Mouse (Mus musculus): Measurements from ENCODE around the gene Smarca4.

Smarca4 gene

DNA sequence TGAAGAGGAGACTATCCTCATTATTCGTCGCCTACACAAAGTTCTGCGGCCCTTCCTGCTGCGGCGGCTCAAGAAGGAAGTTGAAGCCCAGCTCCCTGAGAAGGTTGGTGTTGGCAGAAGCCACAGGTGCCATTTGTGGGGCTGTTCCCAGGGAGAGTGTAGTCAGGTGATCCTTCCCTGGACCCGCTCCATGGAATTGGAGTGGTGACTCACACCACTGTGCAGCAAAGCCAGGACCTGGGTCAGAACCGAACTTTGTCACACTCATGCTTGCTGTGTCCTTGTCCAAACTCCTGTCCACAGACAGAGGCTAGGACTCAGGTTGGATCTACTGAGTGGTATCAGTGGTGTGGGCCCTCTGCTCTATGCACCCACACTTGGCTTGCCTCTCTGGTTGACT is 53.0 kb downstream of the Smarca4 start:
- no peak for DNase-seq (ENCODE audit: low read depth)

DNA sequence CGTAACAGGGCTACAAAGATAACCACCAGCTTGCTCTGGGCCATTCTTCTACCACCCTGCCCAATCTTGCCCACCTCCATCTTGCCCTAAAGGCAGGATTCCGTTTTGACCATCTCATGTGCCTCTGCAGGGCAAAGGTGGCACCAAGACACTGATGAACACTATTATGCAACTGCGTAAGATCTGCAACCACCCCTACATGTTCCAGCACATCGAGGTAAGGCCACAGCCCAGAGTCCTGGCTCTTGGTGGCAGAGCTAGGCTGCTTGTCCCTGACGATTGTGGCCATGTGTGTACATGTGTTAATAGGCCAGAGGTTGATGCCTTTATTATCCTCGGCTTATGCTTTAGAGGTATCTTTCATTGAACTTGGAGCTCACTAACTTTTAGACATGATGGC is 54.4 kb downstream of the Smarca4 start:
- no peak for DNase-seq (ENCODE audit: low read depth)

DNA sequence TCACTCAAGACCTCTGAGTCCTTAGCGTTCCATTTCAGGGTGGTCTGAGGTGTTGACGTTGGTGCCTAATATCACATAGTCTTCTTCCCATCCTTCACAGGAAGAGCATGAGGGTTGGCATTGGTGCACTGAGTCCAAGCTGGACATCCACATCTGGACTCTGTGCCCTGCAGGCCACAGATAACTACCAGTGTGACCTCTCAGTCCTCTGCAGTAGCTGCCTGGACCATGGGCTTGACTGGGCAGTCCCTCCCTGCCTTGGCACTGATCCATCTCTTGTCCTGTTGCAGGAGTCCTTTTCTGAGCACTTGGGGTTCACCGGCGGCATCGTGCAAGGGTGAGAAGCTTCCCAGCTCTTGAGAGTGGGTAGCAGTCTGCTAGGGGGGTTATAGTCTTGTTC is 55.8 kb downstream of the Smarca4 start:
- DNase-seq (ENCODE audit: low read depth), result no peak

DNA sequence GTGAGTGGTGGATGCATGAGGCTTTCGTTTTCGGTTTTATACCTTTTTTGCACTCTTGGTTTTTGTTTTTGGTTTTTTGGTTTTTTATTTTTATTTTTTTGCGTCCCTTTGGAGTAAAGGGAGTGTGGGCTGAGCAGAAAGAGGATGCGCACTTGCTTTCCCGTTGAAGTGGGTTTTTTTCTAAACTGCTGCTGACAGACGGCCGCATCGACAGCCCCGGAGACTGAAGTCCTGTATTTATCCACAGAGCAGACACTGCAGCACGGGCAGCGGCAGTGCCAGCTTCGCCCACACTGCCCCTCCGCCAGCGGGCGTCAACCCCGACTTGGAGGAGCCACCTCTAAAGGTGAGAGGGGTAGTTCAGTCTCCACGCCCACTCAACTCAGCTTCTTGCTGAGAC is 61.7 kb downstream of the Smarca4 start:
- no peak for DNase-seq (ENCODE audit: low read depth)

DNA sequence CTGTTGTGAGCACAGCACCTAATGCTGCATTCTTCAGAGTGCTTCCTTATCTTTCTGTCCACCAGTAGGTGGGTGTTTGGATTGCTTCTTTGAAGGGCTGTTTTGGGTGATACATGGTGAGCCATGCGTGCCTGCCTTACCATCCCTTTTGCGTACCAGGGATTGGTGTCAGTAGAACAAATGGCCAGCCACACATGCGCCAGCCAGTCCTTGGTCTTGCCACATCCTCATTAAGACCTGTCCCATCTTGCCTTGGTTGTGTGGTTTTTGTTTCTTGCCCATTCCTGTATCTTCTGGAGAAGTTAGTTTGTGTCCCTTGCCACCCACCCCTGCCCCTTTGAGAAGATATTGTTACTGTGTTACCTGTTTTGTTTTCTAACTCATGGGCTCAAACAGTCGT is 64.5 kb downstream of the Smarca4 start:
- no peak for DNase-seq (ENCODE audit: low read depth)

DNA sequence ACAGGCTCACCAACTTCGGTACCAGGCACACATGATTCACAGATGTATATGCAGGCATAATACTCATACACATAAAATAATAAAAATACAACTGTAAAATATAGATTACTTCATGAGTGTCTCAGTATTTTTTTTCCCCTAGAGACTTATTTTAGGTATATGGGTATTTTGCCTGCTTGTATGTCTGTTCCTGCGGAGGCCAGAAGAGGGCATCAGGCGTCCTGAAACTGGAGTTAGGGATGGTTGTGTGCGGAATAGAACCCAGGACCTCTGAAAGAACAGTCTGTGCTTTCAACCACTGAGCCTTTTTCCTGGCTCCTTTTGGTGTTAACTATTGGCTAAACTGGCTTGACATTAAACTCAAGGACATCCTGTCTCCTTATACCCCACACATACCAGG is 66.9 kb downstream of the Smarca4 start:
- DNase-seq (ENCODE audit: low read depth), result peak; percentile 36

DNA sequence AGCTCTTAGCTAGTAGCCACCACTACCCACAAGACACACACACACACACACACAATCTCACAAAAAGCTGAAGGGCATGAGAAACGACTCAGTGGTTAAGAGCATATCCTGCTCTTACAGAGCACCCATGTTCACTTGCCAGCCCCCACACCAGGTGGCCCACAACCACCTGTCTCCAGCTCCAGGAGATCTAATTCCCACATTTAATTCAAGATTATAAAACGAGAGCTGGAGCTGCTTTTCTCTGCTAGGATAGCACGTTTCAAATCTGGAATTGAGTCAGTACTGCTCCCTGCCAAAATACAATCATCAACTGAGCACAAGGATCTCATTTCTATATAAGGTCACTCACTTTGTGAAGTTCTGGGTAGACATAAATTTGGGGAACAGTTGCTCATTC is 67.9 kb downstream of the Smarca4 start:
- DNase-seq (ENCODE audit: low read depth), result no peak

DNA sequence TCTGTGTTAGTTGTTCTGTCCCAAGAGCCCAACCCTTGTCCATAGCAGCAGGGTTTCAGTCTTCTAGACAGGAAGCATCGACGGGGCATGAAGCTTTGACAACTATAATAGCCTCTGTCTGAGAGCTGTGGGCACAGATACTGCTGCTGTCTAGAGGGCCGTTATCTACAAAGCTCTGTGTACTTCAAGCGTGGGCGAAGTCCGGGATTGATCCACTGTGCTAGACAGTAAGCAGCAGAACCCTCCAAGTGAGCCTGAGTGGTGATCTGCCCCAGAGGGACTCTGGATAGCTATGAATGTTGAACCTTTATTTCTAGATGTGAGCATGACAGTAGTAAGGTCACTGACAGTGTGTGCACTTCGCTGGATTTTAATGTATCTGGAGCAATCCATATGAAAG is 72.6 kb downstream of the Smarca4 start:
- no peak for DNase-seq (ENCODE audit: low read depth)

DNA sequence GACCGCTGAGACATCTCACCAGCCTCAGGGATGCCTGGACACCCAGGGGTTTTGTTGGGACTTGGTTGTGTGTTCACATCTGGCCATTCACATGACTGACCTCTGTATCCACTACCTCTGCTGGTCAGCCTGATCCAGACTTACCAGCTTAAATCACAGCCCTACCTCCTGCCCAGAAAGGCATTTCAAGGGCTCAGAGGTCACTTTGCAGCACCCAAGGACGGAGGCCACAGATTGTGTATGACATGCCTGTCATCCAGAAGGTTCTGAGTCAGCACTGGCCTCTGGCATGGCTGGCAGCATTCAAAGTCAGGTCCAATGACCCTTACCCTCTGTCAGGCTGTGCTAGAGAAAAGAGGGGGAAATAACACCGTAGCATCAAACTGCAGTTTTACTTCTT is 74.1 kb downstream of the Smarca4 start:
- no peak for DNase-seq (ENCODE audit: low read depth)

DNA sequence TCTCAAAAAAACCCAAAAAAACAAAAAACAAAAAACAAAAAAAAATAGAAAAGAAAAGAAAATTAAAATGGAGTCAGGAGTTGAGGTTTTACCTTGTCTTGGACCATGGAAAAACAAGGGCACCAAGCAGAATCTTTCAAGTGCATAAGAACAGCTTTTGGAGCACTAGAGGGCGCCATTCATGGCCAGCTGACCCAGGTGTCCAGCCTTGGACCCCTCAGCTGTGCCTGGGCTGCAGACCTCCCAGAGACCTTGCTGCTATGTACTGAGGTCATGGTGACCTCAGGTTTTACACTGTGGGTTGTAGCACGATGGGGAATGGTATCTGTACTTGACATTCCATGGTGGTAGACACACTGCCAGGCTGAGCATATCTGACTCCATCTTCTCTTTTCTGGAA is 75.9 kb downstream of the Smarca4 start:
- peak; percentile 51 for DNase-seq (ENCODE audit: low read depth)

DNA sequence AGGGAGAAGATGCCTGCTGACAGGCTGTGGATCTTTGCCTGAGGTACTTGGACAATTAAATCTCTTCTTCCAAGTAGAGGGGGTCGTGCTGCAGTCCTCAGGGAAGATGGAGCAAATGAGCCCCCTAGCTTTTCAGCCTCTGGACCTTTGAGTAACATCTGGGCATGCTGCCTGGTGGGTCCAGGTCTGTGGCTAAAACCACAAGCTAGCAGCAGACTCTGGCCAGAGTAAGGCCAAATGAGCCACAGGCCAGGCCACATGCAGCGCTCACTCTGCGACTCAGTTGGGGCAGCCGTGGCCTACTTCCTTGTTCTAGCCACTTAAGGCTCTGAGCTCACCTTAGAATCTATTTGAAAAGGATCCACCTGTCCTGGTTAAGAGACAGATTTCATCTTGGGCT is 76.5 kb downstream of the Smarca4 start:
- peak; percentile 67 for DNase-seq (ENCODE audit: low read depth)

DNA sequence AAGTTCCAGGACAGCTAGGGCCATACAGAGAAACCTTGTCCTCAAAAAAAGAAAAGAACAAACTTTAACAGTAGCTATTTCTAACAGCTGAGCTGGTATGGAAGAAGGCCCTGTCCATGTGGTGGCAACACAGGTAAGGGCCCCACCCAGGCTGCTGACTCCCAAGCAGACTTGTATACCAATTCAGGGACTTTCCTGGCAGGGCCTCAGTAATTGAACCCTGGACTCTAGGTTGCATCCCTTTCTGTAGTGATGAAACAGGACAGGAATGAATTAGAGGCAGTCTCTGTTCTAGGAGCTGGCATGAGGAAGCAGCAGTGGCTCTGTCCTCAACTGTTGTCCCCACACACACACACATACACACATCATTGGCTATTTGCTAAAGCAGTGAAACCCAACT is 78.1 kb downstream of the Smarca4 start:
- DNase-seq (ENCODE audit: low read depth), result no peak

DNA sequence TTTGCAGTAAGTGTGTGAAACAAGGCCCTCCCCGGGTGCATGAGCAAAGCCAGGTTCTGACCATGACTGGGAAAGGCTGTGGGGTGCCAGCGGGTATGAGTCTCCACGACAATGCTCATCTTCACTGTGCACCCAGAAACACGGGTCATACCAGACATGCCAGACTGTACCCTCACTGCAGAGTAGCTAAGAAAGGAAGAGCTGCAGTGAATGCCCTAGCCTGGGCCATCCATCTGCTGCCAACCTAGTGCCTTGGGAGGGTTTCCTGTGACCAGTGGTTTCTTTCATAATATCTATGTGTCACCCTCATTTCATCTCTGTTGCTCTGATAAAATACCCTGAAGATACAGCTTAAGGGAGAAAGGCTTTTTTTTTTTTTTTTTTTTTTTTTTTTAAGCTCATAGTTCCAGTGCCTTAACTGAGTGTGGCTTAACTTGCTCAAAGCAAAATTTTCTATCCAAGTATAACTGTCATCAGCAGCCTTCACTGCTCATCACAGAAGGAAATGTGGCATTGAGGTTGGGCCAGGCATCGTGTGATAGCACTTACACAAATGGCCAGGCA is 79.3 kb downstream of the Smarca4 start:
- peak; percentile 84 for DNase-seq (ENCODE audit: low read depth)

DNA sequence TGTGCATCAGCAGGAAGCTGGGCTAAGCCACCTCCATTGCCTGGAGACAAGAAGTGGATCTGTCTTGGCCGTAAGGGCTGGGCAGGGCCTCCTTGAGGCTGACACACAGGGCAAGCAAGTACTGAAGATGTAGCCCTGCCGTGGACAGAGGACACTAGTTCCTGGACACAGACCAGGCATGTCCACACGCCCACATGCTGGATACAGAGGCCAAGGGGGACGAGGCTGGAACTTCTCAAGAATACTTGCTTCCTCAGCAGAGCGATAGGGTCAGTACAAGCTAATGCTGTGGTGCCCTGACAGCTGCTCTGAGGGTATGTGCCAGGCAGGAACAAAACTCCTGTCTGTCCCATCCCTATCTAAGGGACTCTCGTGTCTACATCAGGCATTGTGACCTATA is 81.2 kb downstream of the Smarca4 start:
- no peak for DNase-seq (ENCODE audit: low read depth)

DNA sequence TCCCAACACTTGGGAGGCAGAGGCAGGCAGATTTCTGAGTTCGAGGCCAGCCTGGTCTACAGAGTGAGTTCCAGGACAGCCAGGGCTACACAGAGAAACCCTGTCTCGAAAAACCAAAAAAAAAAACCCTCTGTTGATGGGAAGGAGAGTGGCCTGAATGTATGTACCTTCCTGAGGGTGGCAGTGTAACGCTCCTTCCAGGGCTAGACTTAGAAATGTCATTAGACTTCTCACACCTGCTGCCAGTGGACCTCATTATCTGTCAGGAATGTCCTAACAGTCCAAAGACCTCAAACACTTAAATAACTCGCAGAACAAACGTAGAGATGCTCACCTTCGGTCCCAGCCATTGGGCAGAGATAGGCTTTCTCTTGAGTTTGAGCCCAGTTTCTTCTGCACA is 83.3 kb downstream of the Smarca4 start:
- DNase-seq (ENCODE audit: low read depth), result peak; percentile 48

DNA sequence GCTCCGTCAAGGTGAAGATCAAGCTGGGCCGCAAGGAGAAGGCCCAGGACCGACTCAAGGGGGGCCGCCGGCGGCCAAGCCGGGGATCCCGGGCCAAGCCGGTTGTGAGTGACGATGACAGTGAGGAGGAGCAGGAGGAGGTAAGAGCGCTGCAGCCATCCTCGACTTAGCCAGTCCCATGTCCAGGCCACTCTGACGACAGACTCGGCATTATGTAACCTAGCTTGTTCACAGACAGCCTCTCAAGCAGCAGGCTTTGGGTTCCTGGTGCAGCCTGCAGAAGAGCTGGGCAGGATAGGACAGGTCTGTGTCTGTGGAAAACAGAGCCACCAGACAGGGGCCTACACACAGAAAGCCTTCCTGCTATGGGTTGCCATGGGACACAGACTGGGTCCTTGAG is 85.1 kb downstream of the Smarca4 start:
- DNase-seq (ENCODE audit: low read depth), result no peak

DNA sequence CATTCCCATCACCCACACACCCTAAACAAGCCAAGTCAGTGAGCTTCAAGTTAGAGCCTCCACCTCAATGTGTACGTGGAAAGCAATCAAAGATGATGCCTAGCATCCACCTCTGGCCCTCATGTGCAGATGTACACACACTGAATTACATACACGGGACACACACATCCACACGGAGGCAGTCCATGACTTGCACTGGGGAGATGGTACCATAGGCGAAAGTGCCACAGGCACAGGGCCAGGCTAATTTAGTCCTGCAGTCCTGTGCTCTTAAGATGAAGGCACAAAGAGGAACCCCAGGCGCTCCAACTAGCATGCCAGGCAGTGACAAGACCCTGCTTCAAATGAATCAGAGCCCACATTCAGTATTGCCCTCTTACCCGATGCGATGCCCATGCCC is 87.5 kb downstream of the Smarca4 start:
- no peak for DNase-seq (ENCODE audit: low read depth)

DNA sequence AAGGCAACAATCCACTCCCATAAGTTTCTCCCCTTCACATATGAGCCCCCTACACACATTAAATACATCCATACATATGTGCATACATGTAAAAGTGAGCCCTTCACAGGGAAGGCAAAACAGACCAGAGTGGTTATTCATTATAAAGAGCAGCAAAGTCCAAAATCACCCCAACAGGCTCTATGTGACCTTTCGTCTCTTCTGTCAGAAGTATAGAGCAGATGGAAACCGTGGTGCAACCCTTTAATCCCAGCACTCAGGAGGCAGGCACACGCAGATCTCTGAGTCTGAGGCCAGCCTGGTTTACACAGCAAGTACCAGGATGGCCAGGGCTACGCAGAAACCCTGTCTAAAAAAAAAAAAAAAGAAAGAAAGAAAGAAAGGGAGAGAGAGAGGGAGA is 90.1 kb downstream of the Smarca4 start:
- DNase-seq (ENCODE audit: low read depth), result no peak

DNA sequence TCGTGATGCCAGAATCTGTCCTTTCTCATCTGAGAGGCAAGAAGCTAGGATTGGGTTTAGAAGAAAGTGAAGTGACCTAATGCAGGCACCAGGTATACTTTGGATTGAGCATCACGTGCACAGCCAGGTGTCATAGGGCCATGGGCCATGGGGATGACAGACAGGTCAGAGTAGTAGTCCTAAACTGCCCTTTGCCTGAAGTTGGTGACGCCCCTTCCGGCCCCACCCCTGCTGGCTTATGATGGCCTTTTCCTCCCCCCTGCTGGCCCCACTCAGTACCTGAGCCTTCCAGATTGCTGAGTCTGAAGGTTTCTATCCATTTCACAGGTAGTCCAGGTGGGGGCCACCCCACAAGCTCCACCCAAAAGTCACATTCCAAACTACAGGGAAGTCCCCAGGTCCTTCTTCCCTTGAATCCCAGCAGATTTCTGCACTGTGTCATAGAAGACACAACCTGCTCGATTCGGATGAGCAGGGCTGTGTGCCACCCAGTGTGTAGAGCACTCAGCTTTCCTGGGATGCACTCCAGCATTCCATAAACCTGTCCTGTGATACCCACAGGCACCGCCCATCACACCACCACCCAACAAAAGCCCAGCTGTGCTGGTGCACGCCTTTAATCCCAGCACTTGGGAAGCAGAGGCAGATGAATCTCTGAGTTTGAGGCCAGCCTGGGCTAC is 90.8 kb downstream of the Smarca4 start:
- no peak for DNase-seq (ENCODE audit: low read depth)

DNA sequence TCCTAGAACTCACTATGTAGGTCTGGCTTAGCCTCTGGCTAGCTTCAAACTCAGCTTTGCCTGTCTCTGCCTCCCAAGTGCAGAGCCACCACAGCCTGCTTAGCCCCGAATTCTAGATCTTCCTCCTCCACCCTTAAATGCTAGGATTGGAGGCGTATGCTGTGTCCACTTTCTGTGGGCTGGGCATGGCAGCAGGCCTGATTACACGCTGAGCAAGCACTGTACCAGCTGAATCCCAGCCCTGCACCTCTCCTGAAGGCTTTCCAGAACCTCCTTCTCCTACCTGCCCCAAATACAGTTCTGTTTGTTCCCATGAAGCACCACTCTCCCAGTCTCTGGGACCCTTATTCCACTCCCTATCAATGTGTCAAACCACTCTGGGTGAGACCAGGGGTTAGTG is 93.4 kb downstream of the Smarca4 start:
- no peak for DNase-seq (ENCODE audit: low read depth)

DNA sequence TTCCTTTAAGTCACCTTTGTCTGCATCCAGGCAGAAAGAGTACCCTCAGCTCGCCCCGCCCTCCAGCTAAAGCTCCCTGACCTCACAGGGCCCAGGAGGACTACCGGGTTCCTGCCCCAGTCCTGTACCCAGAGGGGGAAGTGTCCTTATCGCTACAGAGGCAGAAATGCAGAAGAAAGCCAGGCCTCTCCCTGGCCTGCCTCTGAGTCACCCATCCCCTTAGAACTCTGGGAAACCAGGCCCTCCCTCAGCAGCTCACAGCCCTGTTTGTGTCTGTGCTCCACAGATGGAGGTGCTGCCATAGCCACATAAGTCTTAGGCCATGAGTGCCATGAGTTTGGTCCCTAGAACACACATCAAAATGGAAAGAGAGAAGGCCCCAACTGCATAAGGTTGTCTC is 99.3 kb downstream of the Smarca4 start:
- DNase-seq (ENCODE audit: low read depth), result peak; percentile 93

DNA sequence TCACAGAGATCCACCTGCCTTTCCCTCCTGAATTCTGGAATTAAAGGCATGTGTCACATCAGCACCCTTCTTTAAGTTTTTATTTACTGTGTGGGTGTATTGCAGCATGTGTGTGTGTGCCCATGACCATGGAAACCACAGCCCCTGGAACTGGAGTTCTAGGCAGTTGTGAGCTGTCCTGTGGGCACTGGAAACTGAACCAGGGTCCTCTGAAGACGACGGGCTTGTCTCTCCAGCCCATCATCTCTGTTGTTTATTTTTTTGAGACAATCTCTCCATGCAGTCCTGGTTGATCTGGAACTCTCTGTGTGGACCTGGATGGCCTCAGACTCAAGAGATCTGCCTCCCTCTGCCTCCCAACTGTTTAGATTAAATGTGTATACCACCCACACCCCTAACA is 101.0 kb downstream of the Smarca4 start:
- no peak for DNase-seq (ENCODE audit: low read depth)

DNA sequence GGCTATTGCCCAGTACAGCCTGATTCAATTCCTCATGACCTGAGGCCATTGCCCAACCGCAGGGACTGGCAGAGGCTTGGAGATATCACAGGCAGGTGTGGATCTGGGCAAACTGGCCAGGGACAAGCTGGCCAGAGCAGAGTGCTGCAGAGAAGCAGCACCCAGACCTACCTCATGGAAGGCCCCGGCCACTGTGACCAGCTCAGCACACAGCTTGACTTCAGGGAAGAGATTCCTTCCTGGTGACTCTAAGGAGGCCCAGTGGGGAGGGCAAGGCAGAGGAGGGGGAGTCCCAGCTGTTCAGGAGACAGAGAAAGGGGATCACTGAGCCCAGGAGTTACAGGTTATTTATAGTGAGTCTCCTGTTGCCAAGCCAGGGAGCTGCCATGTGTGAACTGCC is 105.1 kb downstream of the Smarca4 start:
- DNase-seq (ENCODE audit: low read depth), result no peak

DNA sequence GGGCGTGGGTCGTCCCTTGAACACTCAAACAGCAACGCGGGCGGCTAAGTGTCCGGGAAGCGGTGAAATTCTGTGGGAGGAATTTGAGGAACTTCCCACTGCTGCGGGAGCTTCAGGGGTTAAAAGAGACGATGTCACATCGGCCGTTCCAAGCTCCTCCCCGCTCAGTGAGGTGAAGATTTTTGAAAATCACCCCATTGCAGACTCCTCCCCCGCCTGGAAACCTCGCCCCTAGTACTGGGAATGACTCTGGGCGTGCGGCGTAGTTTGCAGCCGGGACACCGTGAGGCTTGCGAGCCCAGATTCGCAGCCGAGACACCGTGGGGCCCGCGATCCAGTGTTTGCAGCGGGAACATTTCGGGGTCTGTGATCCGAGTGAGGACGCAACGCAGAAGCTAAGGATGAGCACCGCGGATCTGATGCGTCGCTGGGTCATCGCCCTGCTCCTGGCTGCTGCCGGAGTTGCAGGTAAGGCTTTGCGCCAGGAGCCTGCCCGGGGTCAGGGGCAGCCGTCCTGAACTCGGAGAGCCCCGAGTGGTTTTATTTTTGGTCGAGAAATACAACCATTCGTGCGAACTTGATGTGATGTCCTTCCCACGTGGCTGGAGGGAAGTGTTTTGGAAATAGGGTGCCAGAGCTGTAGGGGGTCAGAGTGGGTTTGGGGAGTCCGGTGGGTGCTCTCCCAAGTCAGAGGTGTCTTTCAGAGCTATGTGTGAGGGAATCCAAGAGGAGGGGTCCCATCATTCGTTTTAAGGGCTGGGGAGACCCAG is 107.6 kb downstream of the Smarca4 start, which contains the start of gene Ldlr:
Ldlr (plus strand) TSS at position 107 of the 770 bp plus-strand sequence.
- DNase-seq (ENCODE audit: low read depth), result peak; percentile 95

All from 416B (cell line).